Mouse (Mus musculus) midbrain, embryonic 16.5 days (tissue): Measurements from ENCODE around the gene Cdc5l. TPM values are rescaled to one million over a fixed set of nuclear protein-coding genes. Genes with fewer than 3 reads are reported as not detected.

Experiments used
- ATAC-seq: fragments of 200-750 bp; cut with Nextera tagmentation; 2 replicates; pipeline ENCODE4 v1.8.0; 2017; ENCODE audit warnings: moderate TSS enrichment
- H3K27ac ChIP-seq: fragments of 300-500 bp; sonication (generic); 2 replicates; pipeline ENCODE4 v1.5.1; 2014; ENCODE audit warnings: mild to moderate bottlenecking, low read length, mixed read lengths
- H3K27me3 ChIP-seq: fragments of 300-500 bp; sonication (generic); 2 replicates; pipeline ENCODE4 v1.6.1; 2014; ENCODE audit warnings: low read depth, low read length, mixed read lengths; ENCODE audit not compliant: control insufficient read depth, insufficient read depth
- H3K36me3 ChIP-seq: fragments of 300-500 bp; sonication (generic); 2 replicates; pipeline ENCODE4 v1.6.1; 2014; ENCODE audit warnings: mild to moderate bottlenecking, low read length, moderate library complexity, mixed read lengths; ENCODE audit not compliant: control insufficient read depth, insufficient read depth
- H3K4me1 ChIP-seq: fragments of 300-500 bp; sonication (generic); 2 replicates; pipeline ENCODE4 v1.6.1; 2014; ENCODE audit warnings: mild to moderate bottlenecking, low read length, mixed read lengths; ENCODE audit not compliant: control insufficient read depth, insufficient read depth
- H3K4me2 ChIP-seq: fragments of 300-500 bp; sonication (generic); 2 replicates; pipeline ENCODE4 v1.6.1; 2014; ENCODE audit warnings: mild to moderate bottlenecking, low read length, mixed read lengths
- H3K4me3 ChIP-seq: fragments of 300-500 bp; sonication (generic); 2 replicates; pipeline ENCODE4 v1.5.1; 2014; ENCODE audit warnings: low read depth, mild to moderate bottlenecking, low read length, moderate library complexity, mixed read lengths
- H3K9ac ChIP-seq: fragments of 300-500 bp; sonication (generic); 2 replicates; pipeline ENCODE4 v1.6.1; 2014; ENCODE audit warnings: low read depth, low read length, mixed read lengths
- H3K9me3 ChIP-seq: fragments of 300-500 bp; sonication (generic); replicated peaks from 2 replicates; pipeline ENCODE4 v1.6.1; 2014; ENCODE audit warnings: mild to moderate bottlenecking, low read length, mixed read lengths; ENCODE audit not compliant: control insufficient read depth, poor library complexity, severe bottlenecking
- WGBS: fragments of 180-500 bp; shearing (Covaris S2); extraction: QIAGEN DNeasy Blood & Tissue Kit; methylation state at CpG from one replicate; pipeline ENCODE4 v1.1.7; 2014; 5-methylcytosine and 5-hydroxymethylcytosine counted together
- polyA plus RNA-seq: library from polyadenylated mRNA; unstranded; fragments of >200 nt; fragmentation: Nextera tagmentation; extraction: Ambion mirVana; gene quantifications from 2 replicates; pipeline ENCODE4 v1.2.1, GENCODE M21; 2015

Gene Cdc5l
- 58.6 and 67.5 TPM in 2 replicates for polyA plus RNA-seq

DNA sequence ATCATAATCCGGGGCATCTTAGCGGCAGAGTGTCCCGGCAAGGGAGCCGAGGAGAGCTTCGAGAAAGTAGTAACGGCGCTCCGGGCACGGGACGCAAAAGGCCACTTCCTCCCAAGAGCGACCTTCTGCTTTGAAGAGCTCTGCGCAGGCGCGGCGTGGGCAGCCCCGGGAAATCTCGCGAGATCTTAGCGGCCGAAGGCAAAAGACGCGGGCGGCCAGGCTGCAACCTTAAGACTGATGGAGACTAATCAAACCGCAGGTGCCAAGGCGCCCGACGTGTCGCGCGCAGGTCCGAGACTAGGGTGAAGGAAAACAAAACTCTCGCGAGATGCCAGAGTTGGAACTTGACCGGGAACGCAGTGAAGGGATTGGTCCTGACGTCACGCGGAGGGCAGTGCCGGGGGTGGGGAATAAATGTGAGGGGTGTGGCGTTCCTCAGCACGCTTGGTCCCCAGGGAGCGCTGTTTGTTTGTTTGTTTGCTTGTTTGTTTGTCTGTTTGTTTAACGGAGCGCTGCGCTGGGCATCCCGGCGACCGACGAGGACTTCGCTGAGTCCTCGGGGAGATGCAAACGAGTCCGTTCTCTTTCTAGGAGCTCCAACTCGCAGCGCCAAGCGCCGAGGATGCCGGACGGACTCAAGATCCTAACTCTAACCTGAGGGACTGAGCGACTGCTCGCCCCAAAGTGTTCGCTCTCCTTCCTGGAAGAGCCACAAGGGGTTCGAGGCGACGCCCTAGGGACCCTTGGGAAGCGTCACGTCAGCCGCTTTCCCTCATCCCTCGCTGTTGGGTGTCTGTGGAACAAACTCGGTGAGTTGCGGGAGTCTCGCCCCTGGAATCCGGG, at the start of gene Cdc5l:
Gene Cdc5l, minus strand, starts transcription at position 319 of the 843 bp plus-strand sequence.
- no peaks in the 10 kb centered on the region for H3K36me3 ChIP-seq
- peak within 1 kb of the TSS; percentile 93 for H3K27ac ChIP-seq
- peak within 1 kb of the TSS; percentile 96 for H3K4me2 ChIP-seq
- ATAC-seq, result peak; percentile 99
- peaks cover 25% of the 10 kb centered on the region for H3K4me1 ChIP-seq
- H3K27me3 ChIP-seq, result no peaks in the 10 kb centered on the region
- WGBS, result under 1% methylated on average over 73 of the region's 73 CpGs
- H3K9me3 ChIP-seq, result no peaks in the 10 kb centered on the region
- peak within 1 kb of the TSS; percentile 95 for H3K4me3 ChIP-seq
- peak within 1 kb of the TSS; percentile 87 for H3K9ac ChIP-seq

DNA sequence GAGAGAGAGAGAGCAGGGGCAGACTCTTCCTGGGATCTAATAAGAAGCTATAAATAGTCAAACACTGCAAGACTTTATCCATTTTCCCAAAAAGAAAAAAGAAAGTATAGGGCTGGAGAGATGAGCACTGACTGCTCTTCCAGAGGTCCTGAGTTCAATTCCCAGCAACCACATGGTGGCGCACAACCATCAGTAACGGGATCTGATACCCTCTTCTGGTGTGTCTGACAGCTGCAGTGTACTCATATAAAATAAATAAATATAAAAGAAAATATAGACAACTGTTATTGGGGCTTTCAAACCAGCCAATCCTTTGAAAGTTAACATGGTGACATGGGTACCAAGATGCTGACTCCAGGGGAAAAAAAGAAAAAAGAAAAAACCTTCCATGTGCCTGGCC, 46.9 kb upstream of the Cdc5l start:
- ATAC-seq, result no peak
- no peak overlapping the region for H3K9ac ChIP-seq
- no peaks in the 10 kb centered on the region for H3K36me3 ChIP-seq
- H3K27ac ChIP-seq, result no peak overlapping the region
- no peaks in the 10 kb centered on the region; the same call in 1 of the 2 replicates for H3K9me3 ChIP-seq
- no peaks in the 10 kb centered on the region for H3K27me3 ChIP-seq
- H3K4me3 ChIP-seq, result no peak overlapping the region
- H3K4me1 ChIP-seq, result no peaks in the 10 kb centered on the region
- 35% methylated on average over 2 of the region's 2 CpGs for WGBS
- H3K4me2 ChIP-seq, result no peak overlapping the region

DNA sequence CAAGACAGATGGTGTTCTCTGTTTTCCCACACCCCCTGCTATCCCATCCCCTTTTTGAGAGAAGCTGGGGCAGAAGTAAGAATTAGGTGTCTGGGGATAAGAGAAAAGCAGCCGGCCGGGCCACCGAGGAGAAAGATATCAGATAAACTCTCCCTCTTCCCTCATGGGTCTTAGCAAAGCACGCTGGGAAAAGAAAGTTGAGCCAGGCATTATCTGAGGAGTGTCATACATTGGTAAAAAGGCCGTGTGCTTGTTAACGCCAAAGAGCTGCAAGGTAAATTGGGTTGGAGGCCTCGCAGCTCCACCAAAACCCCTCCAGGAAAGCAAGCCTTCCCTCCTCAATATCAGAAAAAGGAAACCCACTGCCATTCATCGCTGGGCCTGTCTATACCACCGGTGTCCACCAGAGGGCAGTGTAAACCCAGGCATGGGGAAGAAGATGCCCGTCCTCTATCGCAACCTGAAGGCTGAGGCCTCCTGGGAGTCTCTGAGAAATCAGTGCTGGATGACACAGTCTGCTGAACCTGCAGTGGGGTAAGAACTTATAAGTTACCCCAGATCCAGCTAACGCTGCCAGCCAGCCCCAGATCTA, 44.8 kb upstream of the Cdc5l start:
- H3K27ac ChIP-seq, result no peak overlapping the region
- H3K9ac ChIP-seq, result no peak overlapping the region
- 0 out of 2 replicates have a peak, but pooled peaks have one; percentile 15 for ATAC-seq
- WGBS, result 19% methylated on average over 12 of the region's 12 CpGs
- no peak overlapping the region for H3K4me3 ChIP-seq
- H3K36me3 ChIP-seq, result no peaks in the 10 kb centered on the region
- H3K4me2 ChIP-seq, result no peak overlapping the region
- H3K27me3 ChIP-seq, result no peaks in the 10 kb centered on the region
- peaks cover 7% of the 10 kb centered on the region; the same call in 1 of the 2 replicates for H3K4me1 ChIP-seq
- H3K9me3 ChIP-seq, result no peaks in the 10 kb centered on the region; the same call in 1 of the 2 replicates

DNA sequence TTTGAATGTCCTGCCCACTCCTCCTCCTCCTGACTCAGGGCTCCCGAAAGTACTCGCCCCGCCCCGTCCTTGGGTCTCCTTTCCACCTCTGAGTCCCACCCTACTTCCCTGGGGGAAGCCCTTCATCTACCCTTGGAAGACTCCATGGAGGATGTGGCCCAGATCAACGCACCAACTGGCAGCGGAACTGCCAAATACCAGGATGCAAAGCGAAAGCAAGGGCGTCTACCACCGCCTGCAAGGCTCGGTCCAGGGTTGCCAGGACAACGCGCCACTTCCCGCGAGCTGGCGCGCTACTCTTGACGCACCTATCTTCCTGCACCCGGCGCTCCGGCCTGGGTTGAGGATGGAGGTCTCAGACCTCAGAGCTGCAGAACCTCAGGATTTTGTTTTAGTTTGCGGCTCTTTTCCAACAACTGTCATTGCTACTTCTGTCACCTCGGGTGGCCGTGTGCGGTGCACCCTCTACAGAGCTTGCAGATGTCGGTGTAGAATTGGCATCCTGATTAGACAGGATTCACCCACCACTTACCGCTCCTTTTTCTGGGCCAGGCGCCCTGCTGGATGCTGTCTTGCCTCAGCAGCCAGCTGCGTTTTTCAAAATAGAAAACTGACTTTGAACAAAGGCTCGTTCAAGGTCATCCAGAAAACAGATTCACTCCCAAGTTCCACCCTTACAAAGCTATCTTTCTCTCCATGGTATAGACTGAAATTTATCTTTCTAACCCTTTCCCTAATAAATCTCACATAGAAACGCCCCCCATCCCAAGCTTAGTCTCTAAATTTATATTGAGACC, 41.3 kb upstream of the Cdc5l start, which contains the start of gene Spats1:
Gene Spats1, minus strand, starts transcription at position 747 of the 797 bp plus-strand sequence.
- Histone ChIP-seq H3K4me3 (peak within 1 kb of the TSS; percentile 42), H3K36me3 (no peaks in the 10 kb centered on the region), H3K9me3 (no peaks in the 10 kb centered on the region), H3K4me2 (peak within 1 kb of the TSS; percentile 76), H3K9ac (peak within 1 kb of the TSS; percentile 59), H3K4me1 (peaks cover 7% of the 10 kb centered on the region; the same call in 1 of the 2 replicates), H3K27me3 (no peaks in the 10 kb centered on the region), H3K27ac (peak within 1 kb of the TSS; percentile 81)
- ATAC-seq, result peak; percentile 90
- whole genome bisulfite sequencing, result 5% methylated on average over 30 of the region's 30 CpGs

DNA sequence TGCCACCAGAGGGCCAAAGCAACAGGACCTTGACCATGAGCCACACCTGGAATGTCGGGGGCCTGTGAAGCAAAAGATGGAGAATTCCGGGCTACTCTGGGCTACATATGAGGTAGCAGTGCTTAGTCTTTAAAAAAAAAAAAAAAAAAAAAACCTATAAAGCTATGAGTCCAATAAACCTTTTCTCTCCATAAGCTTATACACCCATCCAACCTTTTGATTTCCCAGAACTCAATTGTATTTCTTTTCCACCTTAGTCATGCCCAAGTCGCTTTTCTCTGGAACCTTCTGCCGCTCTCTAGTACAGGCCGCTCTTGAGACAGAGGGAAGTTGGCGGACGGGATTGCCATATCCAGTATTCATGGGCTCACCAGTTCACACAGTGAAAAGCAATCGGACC, 40.6 kb upstream of the Cdc5l start:
- peak overlapping the region; percentile 42 for H3K4me3 ChIP-seq
- WGBS, result 62% methylated on average over 8 of the region's 8 CpGs
- H3K9ac ChIP-seq, result peak overlapping the region; percentile 59
- peak overlapping the region; percentile 76 for H3K4me2 ChIP-seq
- no peaks in the 10 kb centered on the region for H3K36me3 ChIP-seq
- ATAC-seq, result peak; percentile 40; the same call in 1 of the 2 replicates
- H3K9me3 ChIP-seq, result no peaks in the 10 kb centered on the region
- H3K27ac ChIP-seq, result peak overlapping the region; percentile 81
- no peaks in the 10 kb centered on the region for H3K27me3 ChIP-seq
- H3K4me1 ChIP-seq, result peaks cover 7% of the 10 kb centered on the region; the same call in 1 of the 2 replicates

DNA sequence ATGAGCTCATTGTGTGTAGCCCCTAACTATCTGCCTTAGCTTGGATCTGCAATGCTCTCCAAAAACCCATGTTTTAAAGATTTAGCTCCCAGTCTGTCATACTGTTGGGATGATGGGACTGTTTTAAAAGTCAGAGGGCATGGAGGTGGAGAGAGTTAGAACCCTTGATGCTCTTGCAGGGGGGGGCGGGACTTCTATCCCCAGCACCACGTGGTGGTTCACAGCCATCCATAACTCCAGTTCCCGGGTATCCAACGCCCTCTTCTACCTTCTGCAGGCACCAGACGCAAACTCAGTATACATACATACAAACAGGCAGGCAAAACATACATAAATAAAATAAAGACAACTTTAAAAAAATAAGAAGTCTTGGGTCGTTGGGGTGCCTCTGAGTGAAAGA, 40.1 kb upstream of the Cdc5l start:
- Histone ChIP-seq H3K4me3 (no peak overlapping the region), H3K4me2 (no peak overlapping the region), H3K36me3 (no peaks in the 10 kb centered on the region), H3K4me1 (peaks cover 7% of the 10 kb centered on the region; the same call in 1 of the 2 replicates), H3K27me3 (no peaks in the 10 kb centered on the region), H3K9me3 (no peaks in the 10 kb centered on the region), H3K27ac (no peak overlapping the region), H3K9ac (no peak overlapping the region)
- no peak for ATAC-seq
- WGBS, result 88% methylated on average over 6 of the region's 6 CpGs

DNA sequence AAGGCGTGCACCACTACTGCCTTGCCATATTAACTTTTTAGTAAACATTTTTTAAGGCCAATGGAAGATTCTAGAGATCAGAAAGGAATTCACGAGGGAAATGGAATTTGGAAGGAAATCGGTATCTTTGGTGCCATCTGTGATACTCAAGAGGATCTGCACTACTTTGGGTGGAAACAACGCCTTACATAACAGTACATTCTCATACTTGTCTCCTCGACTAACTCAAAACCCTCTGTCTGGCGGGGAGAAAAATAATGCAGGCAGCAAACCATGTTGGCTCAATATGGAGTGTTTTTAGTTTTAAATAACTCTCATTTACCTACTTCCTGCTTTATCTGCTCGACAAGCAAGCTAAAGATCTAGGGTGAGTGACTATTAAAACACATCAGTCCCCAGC, 37.2 kb upstream of the Cdc5l start:
- WGBS, result 90% methylated on average over 7 of the region's 7 CpGs
- no peak for ATAC-seq
- no peak overlapping the region for H3K4me2 ChIP-seq
- H3K9me3 ChIP-seq, result 0 out of 2 replicates have a peak, but pooled peaks cover 3% of the 10 kb centered on the region
- no peak overlapping the region for H3K27ac ChIP-seq
- peaks cover 7% of the 10 kb centered on the region; the same call in 1 of the 2 replicates for H3K4me1 ChIP-seq
- no peaks in the 10 kb centered on the region for H3K36me3 ChIP-seq
- no peak overlapping the region for H3K9ac ChIP-seq
- H3K27me3 ChIP-seq, result no peaks in the 10 kb centered on the region
- no peak overlapping the region for H3K4me3 ChIP-seq

DNA sequence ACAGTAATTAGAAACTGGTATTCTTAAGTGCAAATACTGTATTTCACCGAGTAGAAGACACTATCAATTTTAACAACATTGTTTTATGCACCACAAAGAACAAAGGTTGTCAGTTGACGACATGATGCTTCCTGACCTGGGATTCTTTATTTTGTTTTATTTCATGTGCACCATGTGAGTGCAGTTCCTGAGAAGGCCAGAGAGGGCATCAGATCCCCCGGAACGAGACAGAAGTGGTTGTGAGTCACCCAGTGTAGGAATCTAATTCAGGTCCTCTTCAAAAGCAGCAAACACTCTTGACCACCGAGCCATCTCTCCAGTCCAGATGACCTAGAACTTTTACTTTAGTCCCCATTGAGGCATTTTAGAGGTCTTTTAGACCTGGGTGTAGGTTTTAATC, 34.8 kb upstream of the Cdc5l start:
- Histone ChIP-seq H3K4me2 (no peak overlapping the region), H3K9ac (no peak overlapping the region), H3K27ac (no peak overlapping the region), H3K4me3 (no peak overlapping the region), H3K9me3 (0 out of 2 replicates have a peak, but pooled peaks cover 3% of the 10 kb centered on the region), H3K36me3 (no peaks in the 10 kb centered on the region), H3K4me1 (no peaks in the 10 kb centered on the region), H3K27me3 (no peaks in the 10 kb centered on the region)
- 91% methylated on average over 5 of the region's 5 CpGs for WGBS
- ATAC-seq, result no peak
